Mouse (Mus musculus) 416B (cell line): ENCODE measurements around the gene Map3k7.
A peak's percentile ranks its signal among the peaks of the same experiment; 100 is the strongest.

Experiments used
- DNase-seq: peaks from one replicate; pipeline ENCODE4 v3.0.0; 2011; ENCODE audit warnings: low read depth

Map3k7 gene

GRCm38 (mm10) chr4:31963354-31964193 is at the start of gene Map3k7:
TSS of gene Map3k7 (plus strand) at chr4:31964097.
- DNase-seq = peak; percentile 92

DNA sequence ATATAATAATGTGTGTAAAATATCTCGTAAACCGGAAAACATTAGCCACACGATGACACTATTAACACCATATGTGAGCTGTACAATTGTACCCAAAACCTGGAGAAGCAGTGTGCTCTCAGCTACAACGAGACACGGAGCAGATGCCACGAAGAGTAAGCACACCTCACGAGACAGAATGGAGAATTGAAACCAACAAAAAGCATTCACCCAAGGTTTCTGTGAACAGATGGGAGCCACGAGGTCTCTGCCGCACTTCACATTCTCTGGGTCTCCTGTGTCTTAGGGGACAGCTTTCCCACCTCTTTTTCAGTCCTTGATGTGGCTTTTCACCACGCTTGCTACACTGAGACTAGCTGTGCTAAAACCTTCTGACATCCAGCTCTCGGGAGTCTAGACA is 48.8 kb upstream of the Map3k7 start:
- DNase-seq = no peak

- DNase-seq = no peak
These were observed 45.2 kb upstream of the Map3k7 start for GRCm38 (mm10) chr4:31918717-31919116.

GRCm38 (mm10) chr4:31922215-31922614 is 41.7 kb upstream of the Map3k7 start:
- no peak for DNase-seq

- no peak for DNase-seq
These were observed 40.5 kb upstream of the Map3k7 start for GRCm38 (mm10) chr4:31923437-31923836.

GRCm38 (mm10) chr4:31924301-31925185 is 39.4 kb upstream of the Map3k7 start:
- DNase-seq = no peak

DNA sequence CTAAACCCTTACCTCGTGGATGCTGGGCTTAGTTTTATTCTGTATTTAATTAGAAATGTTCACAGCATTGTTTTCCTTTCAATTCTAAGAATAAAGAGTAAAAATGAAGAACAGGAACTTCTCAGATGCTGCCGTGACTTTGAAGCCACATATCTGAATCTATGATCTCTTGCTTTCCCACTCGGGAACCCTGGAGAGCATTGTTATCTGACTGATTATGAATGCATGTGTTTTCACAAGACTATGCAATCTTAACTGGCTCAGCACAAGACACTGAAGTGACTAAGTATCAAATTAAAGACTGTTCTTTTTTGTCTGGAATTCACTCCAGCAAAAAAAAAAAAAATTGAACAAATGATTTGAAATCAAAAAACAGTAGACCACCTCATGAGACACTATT is 30.7 kb upstream of the Map3k7 start:
- no peak for DNase-seq

GRCm38 (mm10) chr4:31935831-31936306 is 28.0 kb upstream of the Map3k7 start:
- no peak for DNase-seq

DNA sequence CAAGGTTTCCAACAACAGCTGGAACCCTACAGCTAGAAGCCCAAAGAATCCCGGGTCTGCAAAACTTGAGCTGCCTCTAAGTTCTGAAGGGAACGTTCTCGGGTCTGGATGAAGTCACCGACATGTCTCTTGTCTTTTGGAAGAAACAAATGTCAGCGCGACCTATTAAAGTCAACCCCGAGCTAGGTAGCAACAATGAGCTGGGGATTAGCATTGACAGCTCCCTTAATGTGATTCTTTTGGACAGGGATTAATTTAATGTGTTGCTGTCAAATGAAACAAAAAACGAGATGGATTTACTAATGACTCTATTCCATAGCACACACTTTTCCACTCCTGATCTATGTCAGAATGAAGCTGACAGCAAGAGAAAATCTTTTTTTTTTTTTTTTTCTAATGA is 27.5 kb upstream of the Map3k7 start:
- no peak for DNase-seq

GRCm38 (mm10) chr4:31936911-31937375 is 27.0 kb upstream of the Map3k7 start:
- DNase-seq = no peak

DNA sequence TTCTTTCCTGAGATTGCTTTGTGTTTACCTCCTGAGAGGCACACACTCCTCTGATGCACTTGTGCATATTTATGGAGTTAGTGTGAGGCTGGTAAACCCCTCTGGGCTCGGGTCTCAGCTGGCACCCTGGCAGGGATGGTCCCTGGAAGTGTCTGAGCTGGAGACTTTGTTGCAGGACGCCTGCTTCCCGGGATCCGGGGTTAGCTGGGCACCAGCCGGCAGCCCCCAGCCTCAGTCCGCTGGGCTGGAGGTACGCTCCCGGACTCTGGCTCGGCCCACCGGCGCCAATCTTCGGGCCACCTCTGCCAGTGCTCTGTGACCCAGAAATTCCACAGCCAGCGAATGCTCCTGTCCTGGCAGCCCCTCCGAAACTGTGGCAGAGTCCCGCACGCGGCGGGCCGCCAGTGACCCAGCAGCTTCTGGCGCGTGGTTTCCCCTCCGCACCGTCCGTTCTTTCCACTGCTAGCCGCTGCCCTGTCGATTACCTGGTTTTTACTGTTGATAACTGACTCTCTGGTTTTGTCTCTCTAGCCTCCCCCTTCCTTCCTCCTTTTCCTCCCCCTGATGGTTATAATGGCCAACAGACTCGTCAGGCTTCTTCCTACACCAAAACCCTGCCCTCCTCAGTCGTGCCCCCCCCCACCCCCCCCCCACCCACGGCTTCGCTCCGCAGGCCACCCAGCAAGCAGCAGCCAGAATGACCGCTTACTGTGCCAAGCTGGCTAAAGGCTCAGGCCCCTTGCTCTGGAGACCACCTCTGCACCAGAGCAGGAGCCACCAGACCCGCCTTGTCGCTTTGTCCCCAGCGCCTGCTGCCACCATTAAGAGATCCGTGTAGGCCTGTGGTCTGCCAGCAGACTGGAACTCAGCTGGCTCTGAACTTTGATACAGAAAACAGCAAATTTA is 26.3 kb upstream of the Map3k7 start:
- DNase-seq = peak; percentile 23

DNA sequence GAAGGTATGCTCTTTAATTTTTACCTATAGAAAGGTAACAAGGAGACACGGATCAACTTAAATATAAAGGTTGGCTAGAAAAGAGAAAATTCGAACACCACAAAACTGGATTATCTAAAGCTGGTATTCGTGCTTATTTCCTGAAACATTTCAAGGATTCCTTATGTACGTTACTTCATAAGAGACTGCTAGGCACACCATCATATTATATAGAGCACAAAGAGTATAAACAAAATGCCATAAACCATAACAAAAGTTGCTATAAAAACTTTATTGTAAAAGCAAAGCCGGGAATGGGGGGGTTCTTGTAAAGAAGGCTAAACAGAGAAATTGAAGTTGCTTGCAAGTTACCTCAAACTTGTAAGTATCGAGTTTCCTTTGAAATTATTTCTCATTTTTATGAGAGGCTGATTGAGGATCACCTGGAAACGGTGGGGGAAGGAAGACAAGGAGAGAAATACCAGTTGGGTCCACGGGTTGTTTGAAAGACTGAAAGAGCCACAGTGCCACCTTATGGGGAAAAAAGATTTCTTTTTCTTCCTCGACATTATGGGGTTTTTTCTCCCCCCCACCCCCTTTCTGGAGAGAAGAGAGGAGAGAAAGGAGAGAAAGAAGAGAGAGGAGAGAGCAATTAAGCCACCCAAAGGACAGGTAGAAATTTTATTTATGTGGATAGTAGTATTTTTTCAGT is 25.3 kb upstream of the Map3k7 start:
- peak; percentile 65 for DNase-seq

DNA sequence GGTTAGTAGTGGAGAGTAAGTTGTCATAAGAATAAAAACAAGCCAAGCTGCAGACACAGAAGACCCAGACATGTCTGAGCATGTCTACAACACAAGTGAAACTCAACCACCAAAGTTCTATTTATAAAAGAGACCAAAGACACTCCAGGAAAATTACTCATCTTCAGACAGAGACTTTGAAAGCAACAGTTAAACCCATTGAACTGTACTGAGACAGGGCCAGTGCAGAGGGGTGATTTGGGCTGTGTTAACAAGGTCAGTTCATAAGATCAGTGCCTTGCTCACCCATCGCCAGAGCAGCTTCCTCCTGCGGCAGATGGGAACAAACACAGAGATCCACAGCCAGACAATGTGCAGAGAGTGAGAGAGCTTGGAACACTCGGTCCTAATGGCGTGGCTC is 22.3 kb upstream of the Map3k7 start:
- peak; percentile 84 for DNase-seq

DNA sequence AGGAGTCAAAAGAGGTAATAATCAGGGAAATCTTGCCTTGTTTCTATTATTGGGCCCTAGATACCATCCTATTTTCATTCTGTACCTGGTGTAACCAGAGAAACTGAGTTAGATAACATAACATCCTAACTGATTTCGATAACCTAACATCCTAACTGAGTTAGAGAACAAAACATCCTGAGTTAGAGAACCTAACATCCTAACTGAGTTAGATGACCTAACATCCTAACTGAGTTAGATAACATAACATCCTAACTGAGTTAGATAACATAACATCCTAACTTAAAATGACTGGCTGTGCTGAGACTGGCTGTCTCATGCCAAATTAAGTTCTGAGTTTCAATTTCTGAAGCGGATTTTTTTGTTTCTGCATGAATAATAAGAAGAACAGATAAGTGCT is 20.9 kb upstream of the Map3k7 start:
- no peak for DNase-seq

DNA sequence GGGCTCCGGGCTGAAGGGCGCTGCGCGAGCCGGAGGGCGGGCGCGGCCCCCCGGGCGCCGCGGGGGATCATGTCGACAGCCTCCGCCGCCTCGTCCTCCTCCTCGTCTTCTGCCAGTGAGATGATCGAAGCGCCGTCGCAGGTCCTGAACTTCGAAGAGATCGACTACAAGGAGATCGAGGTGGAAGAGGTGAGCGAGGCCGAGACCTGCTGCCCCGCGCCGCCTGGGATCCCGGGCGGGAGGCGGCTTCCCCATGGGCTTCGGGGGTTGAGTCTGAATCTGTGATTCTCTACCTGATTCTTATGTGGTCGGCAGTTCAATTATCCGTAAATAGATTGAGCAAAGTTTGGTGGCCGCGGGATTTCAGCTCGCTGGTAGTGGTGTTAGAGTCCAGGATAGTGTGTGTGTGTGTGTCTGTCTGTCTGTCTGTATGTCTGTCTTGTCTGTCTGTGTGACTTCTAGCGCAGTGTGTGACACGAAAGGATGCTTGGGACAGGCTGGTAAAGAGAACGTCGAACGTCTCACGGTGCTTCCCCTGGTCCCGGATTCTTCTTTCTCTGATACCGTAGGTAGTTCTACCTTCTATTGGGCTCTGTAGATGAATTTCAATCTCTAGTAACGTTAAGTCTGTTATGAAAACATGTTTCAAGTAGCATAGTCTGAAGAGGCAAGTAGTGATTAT is 438 bp downstream of the Map3k7 start:
- DNase-seq = peak; percentile 33

DNA sequence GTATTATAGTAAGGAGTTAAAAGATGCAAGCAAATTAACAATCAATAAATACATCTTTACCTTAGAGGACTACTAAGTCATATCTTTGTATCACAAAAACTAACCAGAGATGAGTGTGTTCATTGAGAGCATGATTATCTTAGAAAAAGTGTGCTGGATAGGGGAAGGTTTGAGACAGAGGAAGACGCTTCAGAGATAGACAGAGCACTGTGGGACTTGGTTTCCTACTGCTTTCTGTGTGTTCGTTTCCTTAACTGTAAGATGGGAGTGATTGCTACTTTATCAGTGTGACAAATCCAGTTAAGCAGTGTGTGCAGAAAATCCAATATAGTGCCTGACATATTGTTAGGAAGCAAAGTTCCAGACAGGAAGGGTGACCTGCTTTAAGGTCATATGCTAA is 1.3 kb downstream of the Map3k7 start:
- DNase-seq = peak; percentile 23

DNA sequence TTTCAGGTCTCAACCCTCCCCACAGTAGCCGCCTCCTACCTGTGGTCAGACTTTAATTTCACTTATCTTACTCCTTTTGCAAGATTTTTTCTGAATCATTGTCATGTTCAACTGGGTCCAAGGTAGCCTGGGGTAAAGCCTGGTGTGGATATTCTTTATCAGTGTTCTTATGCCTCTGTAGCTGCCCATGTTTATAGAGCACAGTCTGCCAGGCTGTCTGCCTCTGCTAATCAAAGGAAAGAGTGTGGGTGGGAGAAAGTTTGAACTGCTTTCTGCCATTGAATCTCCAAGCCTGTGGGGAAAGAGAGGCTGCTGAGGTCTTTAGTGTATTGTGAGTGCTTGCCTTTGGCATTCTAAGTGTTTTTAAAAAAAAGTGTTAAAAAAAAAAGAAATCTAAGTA is 7.5 kb downstream of the Map3k7 start:
- DNase-seq = peak; percentile 27

DNA sequence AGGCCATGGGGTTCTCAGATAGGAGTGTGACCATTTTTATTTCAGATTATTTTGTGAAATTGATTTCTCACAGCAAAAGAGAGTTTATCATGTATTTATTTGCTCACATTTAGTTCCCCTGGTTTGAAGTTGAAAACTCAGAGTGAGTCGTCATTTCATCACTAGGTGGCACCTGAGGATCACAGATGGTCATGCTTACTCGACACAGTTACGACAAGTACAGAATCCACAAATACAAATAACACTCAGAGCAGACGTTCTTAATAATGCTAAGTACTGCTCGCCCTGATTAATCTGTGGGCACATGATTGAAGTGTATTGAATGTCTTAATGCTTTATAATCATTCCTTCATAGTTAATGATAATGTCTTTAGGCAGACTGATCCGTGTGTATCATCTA is 8.3 kb downstream of the Map3k7 start:
- DNase-seq = peak; percentile 75

- DNase-seq = no peak
These were observed 11.5 kb downstream of the Map3k7 start for GRCm38 (mm10) chr4:31975260-31975950.

DNA sequence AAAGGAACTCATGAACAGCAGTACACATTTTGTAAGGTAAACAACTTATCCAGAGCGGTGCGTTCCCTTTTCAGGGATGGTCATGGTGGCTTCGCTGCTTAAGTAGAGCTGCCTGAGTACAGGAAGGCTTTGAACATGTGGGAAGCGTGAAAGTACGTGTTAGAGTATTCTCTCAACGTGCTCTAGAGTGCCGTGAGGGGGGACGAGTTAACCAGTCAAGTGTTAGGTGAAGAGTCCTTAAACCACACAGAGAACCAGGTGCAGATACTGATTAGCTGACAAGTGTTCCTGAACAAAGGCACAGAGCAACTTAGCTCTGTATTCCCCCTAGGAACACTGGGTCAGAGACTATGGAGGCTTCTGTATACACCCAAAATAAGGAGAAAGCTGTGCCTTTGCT is 18.0 kb downstream of the Map3k7 start:
- no peak for DNase-seq
